Mouse (Mus musculus) gastrocnemius, adult 18-20 months (tissue): Measurements from ENCODE around the gene Aurka. TPM values are rescaled to one million over a fixed set of nuclear protein-coding genes. Genes with fewer than 3 reads are reported as not detected.

Experiments used
- DNase-seq: peaks from one replicate; pipeline ENCODE4 v3.0.0; 2021; ENCODE audit warnings: low spot score
- total RNA-seq, 2 experiments: library from RNA; stranded (reverse); gene quantifications; 2 replicates each; pipeline ENCODE4 v1.2.3; 2021

Aurka gene
- total RNA-seq, 2 experiments from 2014 or later: 7.5 to 15.0 TPM

DNA sequence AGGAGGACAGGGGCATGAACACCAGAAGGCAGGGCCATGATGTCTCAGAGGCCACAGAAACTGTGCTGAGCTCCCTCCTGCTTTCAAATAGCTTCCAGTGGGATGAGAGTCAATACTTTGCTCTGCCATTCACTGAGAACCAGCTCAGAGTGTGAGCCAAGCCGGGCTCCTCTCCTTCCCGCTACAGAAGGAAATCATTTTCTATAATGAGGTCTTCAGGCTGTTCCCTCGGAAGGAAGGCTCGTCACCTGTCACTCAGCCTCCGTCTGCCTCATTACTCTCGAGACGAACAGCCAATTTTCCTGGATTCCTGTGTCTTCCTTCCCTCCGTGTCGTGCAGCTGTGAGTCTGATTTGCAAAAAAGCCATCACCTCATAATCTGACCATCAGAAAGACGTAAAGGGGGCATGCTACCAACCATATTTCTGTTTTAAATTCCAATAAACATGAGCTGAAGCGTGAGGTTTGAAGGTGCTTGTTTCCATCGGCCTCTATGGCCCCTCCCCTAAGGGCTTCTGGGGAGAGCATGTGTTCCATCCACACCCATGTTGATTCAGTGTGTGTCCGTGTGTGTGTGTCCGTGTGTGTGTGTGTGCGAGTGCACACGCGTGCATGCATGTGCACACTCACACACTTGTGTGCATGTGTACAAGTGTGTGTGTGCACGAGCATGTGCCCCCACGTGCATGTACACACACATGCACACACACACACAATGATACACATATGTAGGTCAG is 32.0 kb downstream of the Aurka start:
- no peak for DNase-seq

DNA sequence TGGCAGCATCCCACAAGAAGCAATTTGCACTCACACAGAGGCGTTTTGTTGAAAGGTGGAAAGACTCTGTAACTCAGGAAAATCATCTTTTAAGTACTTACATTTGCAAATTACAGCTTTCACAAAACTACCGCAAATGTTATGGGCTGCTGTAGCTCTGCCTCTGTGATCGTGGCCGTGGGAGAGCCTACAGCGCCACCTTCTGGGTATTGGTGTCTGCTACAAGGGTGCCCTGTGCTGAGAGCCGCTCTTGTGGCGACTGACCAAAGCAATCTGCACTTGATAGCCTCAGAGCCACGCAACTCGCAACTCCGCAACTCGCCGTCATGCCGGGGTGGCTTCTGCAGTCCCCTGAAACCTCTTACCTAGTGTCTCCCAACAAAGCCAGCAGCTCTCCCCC is 41.2 kb downstream of the Aurka start:
- no peak for DNase-seq

DNA sequence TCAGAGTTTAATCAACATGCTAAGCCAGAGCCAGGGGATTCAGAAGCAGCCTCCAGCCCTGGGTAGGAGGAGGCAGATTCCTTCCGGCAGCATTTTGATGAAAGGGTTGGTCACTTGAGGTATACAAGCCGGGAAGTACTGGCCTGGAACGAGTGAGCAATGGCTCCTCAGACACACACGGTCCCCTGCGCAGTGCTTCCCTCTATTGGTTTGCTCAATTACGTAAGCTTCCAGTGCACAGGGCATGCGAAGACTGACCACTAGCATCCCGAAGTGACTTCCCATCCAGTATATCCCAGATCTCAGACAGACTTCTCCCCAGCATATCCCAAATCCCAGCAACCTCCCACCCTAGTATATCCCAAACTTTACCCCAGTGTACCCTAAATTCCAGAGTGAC is 42.1 kb downstream of the Aurka start:
- DNase-seq: no peak

DNA sequence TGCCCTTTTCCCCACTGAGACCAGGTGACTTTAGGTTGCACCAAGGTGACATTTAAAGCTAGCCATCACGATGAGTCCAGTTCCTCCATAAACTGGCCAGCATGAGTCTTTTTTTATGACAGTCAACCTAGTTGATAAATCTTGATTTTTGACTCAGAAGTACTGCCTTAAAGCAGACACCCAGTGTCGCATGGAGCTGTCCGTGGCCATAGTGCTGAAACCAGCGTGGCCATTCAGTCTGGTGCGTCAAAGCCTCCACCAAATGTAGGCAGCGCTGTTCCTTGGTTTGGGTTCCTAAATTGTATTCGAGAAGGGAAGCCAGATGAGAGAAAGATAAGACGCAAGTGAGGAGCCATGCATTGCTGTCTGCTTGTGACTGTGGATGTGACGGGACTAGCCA is 49.5 kb downstream of the Aurka start:
- DNase-seq: no peak

DNA sequence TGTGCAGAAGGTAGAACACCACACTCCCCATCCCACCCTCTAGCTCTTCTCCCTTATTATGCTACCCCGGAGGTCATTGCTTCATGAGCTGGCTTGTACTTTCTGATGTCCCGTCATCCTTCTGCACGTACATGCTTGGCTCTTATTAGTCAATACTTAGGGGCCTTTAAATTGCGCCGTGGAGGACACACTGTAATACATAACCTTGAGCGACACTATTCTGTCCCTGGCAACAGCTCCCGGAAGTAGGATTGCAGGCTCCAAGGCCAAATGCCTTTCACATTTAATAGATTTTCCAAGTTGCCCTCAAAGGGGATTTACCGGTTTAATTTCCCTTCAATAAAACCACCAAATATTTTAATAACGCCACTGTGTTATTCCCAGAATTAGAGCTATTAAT is 58.6 kb downstream of the Aurka start:
- no peak for DNase-seq

DNA sequence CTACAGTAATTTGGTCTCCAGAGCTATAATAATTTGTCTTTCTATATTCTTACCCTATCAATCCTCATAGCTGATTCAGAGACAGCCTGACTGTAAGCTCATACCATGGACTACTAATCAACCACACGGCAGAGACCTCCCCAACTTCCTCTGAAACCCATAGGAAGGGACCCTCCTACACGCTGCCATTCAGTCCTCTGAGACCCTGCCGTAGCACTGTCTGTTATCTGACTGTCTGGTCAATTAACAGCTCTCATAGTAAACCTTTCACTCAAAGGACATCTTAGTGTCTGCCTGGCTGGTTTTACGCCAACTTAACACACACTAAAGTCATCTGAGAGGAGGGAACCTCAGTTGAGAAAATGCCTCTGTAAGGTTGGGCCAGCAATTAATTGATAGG is 63.8 kb downstream of the Aurka start:
- DNase-seq: no peak

Other genes starting within 250 kb of the Aurka start
- not detected for gene Mc3r, start 122.0 kb downstream of the Aurka start, total RNA-seq
- gene Fam210b, start 25.0 kb downstream of the Aurka start, total RNA-seq: 1 to 10 TPM; 5.3 to 6.1 TPM
- 10 to 100 TPM; 17.3 to 17.6 TPM for gene Cstf1, start 146 bp upstream of the Aurka start, total RNA-seq
- under 1 TPM; 0.14 to 0.38 TPM for gene Cass4, start 23.3 kb upstream of the Aurka start, total RNA-seq
- 10 to 100 TPM; 27.9 to 30.8 TPM for gene Rtf2, start 70.0 kb upstream of the Aurka start, total RNA-seq
- gene Gcnt7, start 88.1 kb upstream of the Aurka start, total RNA-seq: not detected
- under 1 TPM in 1 of 2 experiments, not detected in 1; 0.34 TPM for gene Fam209, start 102.0 kb upstream of the Aurka start, total RNA-seq
- gene Tfap2c, start 179.1 kb upstream of the Aurka start, total RNA-seq: not detected